Mouse (Mus musculus): ENCODE data around the gene Cct8. TPM values are rescaled to one million over a fixed set of nuclear protein-coding genes. Genes with fewer than 3 reads are reported as not detected.
A peak's percentile ranks its signal among the peaks of the same experiment; 100 is the strongest.

Cct8 gene
- 137 and 151 TPM in 2 replicates for polyA plus RNA-seq (2011; ENCODE audit: insufficient read depth, insufficient read length, low replicate concordance, missing spikeins)

DNA sequence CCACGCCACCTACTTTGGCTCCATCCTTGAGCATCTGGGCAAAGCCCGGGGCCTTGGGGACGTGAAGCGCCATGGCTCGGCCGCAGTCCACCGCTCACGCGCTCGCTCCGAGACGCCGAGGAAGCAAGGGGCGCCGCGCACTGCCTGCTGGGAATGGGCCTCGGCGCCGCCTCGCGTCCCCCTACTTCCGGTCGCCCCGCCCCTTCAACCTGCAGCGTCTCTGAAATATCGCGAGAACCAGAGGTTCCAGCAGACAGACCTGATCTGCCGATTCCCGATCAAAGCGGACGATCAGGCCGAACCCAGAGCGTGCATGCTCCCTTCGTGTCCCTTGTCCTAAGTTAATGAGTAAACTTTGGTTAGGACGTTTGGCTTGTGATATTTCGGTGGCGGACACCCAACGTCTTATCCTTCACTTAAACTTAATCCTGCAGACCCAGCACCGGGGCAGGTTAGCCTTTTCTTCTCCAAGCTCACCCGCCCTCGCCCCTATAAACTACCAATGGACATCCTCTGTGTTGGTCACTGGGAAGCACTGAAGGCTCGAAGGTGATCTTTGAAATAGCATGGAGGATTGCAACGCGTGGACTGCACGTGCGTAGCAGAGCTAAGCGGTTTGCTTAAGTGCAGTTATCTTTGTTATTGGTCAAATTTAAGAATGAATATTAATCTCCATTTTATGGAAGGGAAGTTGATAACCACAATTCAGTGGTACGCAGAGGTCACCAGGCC, at the start of gene Cct8:
Gene Cct8 (minus strand): TSS at position 158 of the 732 bp plus-strand sequence.
- peaks cover 4% of the 10 kb centered on the region for H3K4me1 ChIP-seq (ENCODE audit: control insufficient read depth, insufficient read depth, low read length)
- under 1% methylated on average over 48 of the region's 48 CpGs for WGBS
- peak within 1 kb of the TSS; percentile 90 for H3K4me3 ChIP-seq (replicated peaks; ENCODE audit: control insufficient read depth, low read depth, low read length)
- peak within 1 kb of the TSS; percentile 71 for H3K27ac ChIP-seq (ENCODE audit: control insufficient read depth, insufficient read depth, low read depth, low read length, poor library complexity)
- TF ChIP-seq CTCF (IDR thresholded peaks at IDR 0.05; ENCODE audit: control insufficient read depth, insufficient read depth, low read length) (no peak), POLR2A (IDR thresholded peaks at IDR 0.05; ENCODE audit: borderline replicate concordance, control insufficient read depth, low read depth, low read length) (peak; percentile 83; the same call in 1 of the 2 replicates)

DNA sequence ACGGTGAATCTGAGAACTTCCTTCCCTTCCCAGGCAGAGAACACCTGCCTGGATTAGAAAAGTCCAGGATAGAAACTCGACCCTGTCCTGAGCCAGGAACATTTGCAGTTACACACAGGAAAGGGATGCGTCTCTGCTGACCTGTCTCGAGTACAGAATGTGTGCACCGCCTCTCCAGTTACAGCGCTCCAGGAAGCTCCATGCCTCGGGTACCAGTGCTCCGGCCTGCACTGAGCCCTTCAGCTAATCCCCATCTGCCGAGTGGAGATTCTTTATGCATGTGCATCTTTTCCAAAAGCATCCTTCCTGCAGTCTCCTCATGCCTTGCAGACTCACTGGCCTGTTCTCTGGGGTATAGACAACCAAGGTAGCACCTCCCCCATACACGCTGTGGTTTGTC, 33.1 kb upstream of the Cct8 start:
- 73% methylated on average over 10 of the region's 10 CpGs for WGBS

GRCm38 (mm10) chr16:87527553-87528249, 32.0 kb upstream of the Cct8 start:
- Histone ChIP-seq H3K4me1 (ENCODE audit: control insufficient read depth, insufficient read depth, low read length) (no peaks in the 10 kb centered on the region; the same call in 1 of the 2 replicates), H3K27ac (ENCODE audit: control insufficient read depth, insufficient read depth, low read depth, low read length, poor library complexity) (no peak overlapping the region), H3K4me3 (replicated peaks; ENCODE audit: control insufficient read depth, low read depth, low read length) (no peak overlapping the region)
- WGBS: 66% methylated on average over 8 of the region's 8 CpGs
- TF ChIP-seq CTCF (IDR thresholded peaks at IDR 0.05; ENCODE audit: control insufficient read depth, insufficient read depth, low read length) (no peak), POLR2A (IDR thresholded peaks at IDR 0.05; ENCODE audit: borderline replicate concordance, control insufficient read depth, low read depth, low read length) (no peak)

More for the DNA sequence above, 33.1 kb upstream of the Cct8 start:
- no peak overlapping the region for H3K4me3 ChIP-seq (replicated peaks; ENCODE audit: control insufficient read depth, low read depth, low read length)
- H3K4me1 ChIP-seq (ENCODE audit: control insufficient read depth, insufficient read depth, low read length): no peaks in the 10 kb centered on the region; the same call in 1 of the 2 replicates
- H3K27ac ChIP-seq (ENCODE audit: control insufficient read depth, insufficient read depth, low read depth, low read length, poor library complexity): no peak overlapping the region
- no peak for TF ChIP-seq CTCF (IDR thresholded peaks at IDR 0.05; ENCODE audit: control insufficient read depth, insufficient read depth, low read length)
- TF ChIP-seq POLR2A (IDR thresholded peaks at IDR 0.05; ENCODE audit: borderline replicate concordance, control insufficient read depth, low read depth, low read length): no peak

GRCm38 (mm10) chr16:87524228-87524627, 28.6 kb upstream of the Cct8 start:
- 67% methylated on average over 5 of the region's 5 CpGs for WGBS
- Histone ChIP-seq H3K4me3 (replicated peaks; ENCODE audit: control insufficient read depth, low read depth, low read length) (no peak overlapping the region), H3K27ac (ENCODE audit: control insufficient read depth, insufficient read depth, low read depth, low read length, poor library complexity) (no peak overlapping the region), H3K4me1 (ENCODE audit: control insufficient read depth, insufficient read depth, low read length) (no peaks in the 10 kb centered on the region; the same call in 1 of the 2 replicates)
- TF ChIP-seq CTCF (IDR thresholded peaks at IDR 0.05; ENCODE audit: control insufficient read depth, insufficient read depth, low read length) (no peak), POLR2A (IDR thresholded peaks at IDR 0.05; ENCODE audit: borderline replicate concordance, control insufficient read depth, low read depth, low read length) (no peak)

GRCm38 (mm10) chr16:87512331-87512730, 16.7 kb upstream of the Cct8 start:
- 89% methylated on average over 14 of the region's 14 CpGs for WGBS
- Histone ChIP-seq H3K27ac (ENCODE audit: control insufficient read depth, insufficient read depth, low read depth, low read length, poor library complexity) (no peak overlapping the region), H3K4me1 (ENCODE audit: control insufficient read depth, insufficient read depth, low read length) (no peaks in the 10 kb centered on the region), H3K4me3 (replicated peaks; ENCODE audit: control insufficient read depth, low read depth, low read length) (no peak overlapping the region)
- TF ChIP-seq POLR2A (IDR thresholded peaks at IDR 0.05; ENCODE audit: borderline replicate concordance, control insufficient read depth, low read depth, low read length): no peak
- TF ChIP-seq CTCF (IDR thresholded peaks at IDR 0.05; ENCODE audit: control insufficient read depth, insufficient read depth, low read length): no peak

DNA sequence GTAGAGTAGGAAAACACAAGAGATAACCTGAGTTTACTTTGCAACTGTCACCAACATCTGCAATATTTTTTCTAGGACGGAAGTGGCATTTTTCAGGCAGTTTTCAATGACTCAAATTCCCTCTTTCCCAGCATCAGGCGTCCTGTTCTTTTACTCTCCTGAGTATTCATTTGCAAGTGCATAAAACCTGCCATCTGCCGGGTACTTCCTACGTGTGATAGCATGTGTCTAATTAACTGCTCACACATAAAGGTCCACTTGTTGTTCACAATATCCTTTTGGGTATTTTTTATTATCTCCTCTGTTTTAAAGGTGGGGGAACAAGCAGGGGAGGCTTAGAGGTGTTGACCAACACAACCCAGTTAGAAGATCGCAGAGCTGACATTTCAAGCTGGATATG, 16.0 kb upstream of the Cct8 start:
- 78% methylated on average over 5 of the region's 5 CpGs for WGBS
- no peak for TF ChIP-seq CTCF (IDR thresholded peaks at IDR 0.05; ENCODE audit: control insufficient read depth, insufficient read depth, low read length)
- no peak for TF ChIP-seq POLR2A (IDR thresholded peaks at IDR 0.05; ENCODE audit: borderline replicate concordance, control insufficient read depth, low read depth, low read length)
- Histone ChIP-seq H3K27ac (ENCODE audit: control insufficient read depth, insufficient read depth, low read depth, low read length, poor library complexity) (no peak overlapping the region), H3K4me1 (ENCODE audit: control insufficient read depth, insufficient read depth, low read length) (no peaks in the 10 kb centered on the region), H3K4me3 (replicated peaks; ENCODE audit: control insufficient read depth, low read depth, low read length) (no peak overlapping the region)

- no peak overlapping the region for H3K4me3 ChIP-seq (replicated peaks; ENCODE audit: control insufficient read depth, low read depth, low read length)
- TF ChIP-seq CTCF (IDR thresholded peaks at IDR 0.05; ENCODE audit: control insufficient read depth, insufficient read depth, low read length) (no peak), POLR2A (IDR thresholded peaks at IDR 0.05; ENCODE audit: borderline replicate concordance, control insufficient read depth, low read depth, low read length) (no peak)
- no peak overlapping the region for H3K27ac ChIP-seq (ENCODE audit: control insufficient read depth, insufficient read depth, low read depth, low read length, poor library complexity)
- WGBS: 55% methylated on average over 13 of the region's 13 CpGs
- H3K4me1 ChIP-seq (ENCODE audit: control insufficient read depth, insufficient read depth, low read length): peaks cover 4% of the 10 kb centered on the region
Measured at GRCm38 (mm10) chr16:87501304-87502078, 5.8 kb upstream of the Cct8 start.

GRCm38 (mm10) chr16:87499556-87499955, 3.9 kb upstream of the Cct8 start:
- H3K27ac ChIP-seq (ENCODE audit: control insufficient read depth, insufficient read depth, low read depth, low read length, poor library complexity): no peak overlapping the region
- peaks cover 4% of the 10 kb centered on the region for H3K4me1 ChIP-seq (ENCODE audit: control insufficient read depth, insufficient read depth, low read length)
- 85% methylated on average over 6 of the region's 6 CpGs for WGBS
- H3K4me3 ChIP-seq (replicated peaks; ENCODE audit: control insufficient read depth, low read depth, low read length): no peak overlapping the region
- no peak for TF ChIP-seq CTCF (IDR thresholded peaks at IDR 0.05; ENCODE audit: control insufficient read depth, insufficient read depth, low read length)
- no peak for TF ChIP-seq POLR2A (IDR thresholded peaks at IDR 0.05; ENCODE audit: borderline replicate concordance, control insufficient read depth, low read depth, low read length)

Measured in bone marrow, adult 2 months (tissue).